Mouse (Mus musculus) erythroblast, embryonic 14.5 days (primary cell): Measurements from ENCODE around the gene Tiam1. TPM values are rescaled to one million over a fixed set of nuclear protein-coding genes. Genes with fewer than 3 reads are reported as not detected.

Experiments
- H3K27me3 ChIP-seq: 2 replicates; pipeline ENCODE4 v1.6.1; 2012; ENCODE audit warnings: inconsistent platforms; ENCODE audit not compliant: control insufficient read depth
- H3K36me3 ChIP-seq: 2 replicates; pipeline ENCODE4 v1.6.1; 2012; ENCODE audit warnings: mild to moderate bottlenecking, inconsistent platforms; ENCODE audit not compliant: control insufficient read depth
- H3K4me1 ChIP-seq: 2 replicates; pipeline ENCODE4 v1.6.1; 2012; ENCODE audit warnings: inconsistent platforms; ENCODE audit not compliant: control insufficient read depth
- H3K4me3 ChIP-seq: replicated peaks from 2 replicates; pipeline ENCODE3; 2012; ENCODE audit warnings: moderate library complexity, mild to moderate bottlenecking, inconsistent platforms
- H3K9me3 ChIP-seq: 2 replicates; pipeline ENCODE4 v1.6.1; 2012; ENCODE audit warnings: low read length, inconsistent platforms, mixed read lengths; ENCODE audit not compliant: control insufficient read depth
- GATA1 ChIP-seq: IDR thresholded peaks from 2 replicates; pipeline ENCODE4 v1.6.1; 2012; ENCODE audit warnings: low read length, inconsistent platforms, mixed read lengths
- TAL1 ChIP-seq: IDR thresholded peaks from 3 replicates; pipeline ENCODE4 v1.6.1; 2012; ENCODE audit warnings: low read length, inconsistent platforms, mixed read lengths
- polyA plus RNA-seq: library from polyadenylated mRNA; stranded (reverse); fragments of >175 nt; gene quantifications from 2 replicates; pipeline ENCODE4 v1.2.3, GENCODE M21; 2012

Gene Tiam1
- polyA plus RNA-seq, 1 experiment = 0.89 TPM

GRCm38 (mm10) chr16:89882477-89883234, 260.9 kb downstream of the Tiam1 start:
- H3K27me3 ChIP-seq = no peaks in the 10 kb centered on the region
- no peaks in the 10 kb centered on the region for H3K36me3 ChIP-seq
- TF ChIP-seq GATA1 = no peak
- no peak for TF ChIP-seq TAL1
- H3K9me3 ChIP-seq = no peaks in the 10 kb centered on the region
- no peaks in the 10 kb centered on the region for H3K4me1 ChIP-seq
- H3K4me3 ChIP-seq = no peak overlapping the region

GRCm38 (mm10) chr16:89877206-89877605, 266.4 kb downstream of the Tiam1 start:
- TF ChIP-seq TAL1 (no peak), GATA1 (no peak)
- H3K27me3 ChIP-seq = no peaks in the 10 kb centered on the region
- H3K9me3 ChIP-seq = no peaks in the 10 kb centered on the region
- H3K4me3 ChIP-seq = no peak overlapping the region
- peaks cover 3% of the 10 kb centered on the region; the same call in 1 of the 2 replicates for H3K4me1 ChIP-seq
- no peaks in the 10 kb centered on the region for H3K36me3 ChIP-seq

GRCm38 (mm10) chr16:89876079-89876478, 267.5 kb downstream of the Tiam1 start:
- Histone ChIP-seq H3K4me3 (no peak overlapping the region), H3K4me1 (peaks cover 11% of the 10 kb centered on the region), H3K27me3 (no peaks in the 10 kb centered on the region), H3K36me3 (no peaks in the 10 kb centered on the region), H3K9me3 (no peaks in the 10 kb centered on the region)
- TF ChIP-seq TAL1 = no peak
- TF ChIP-seq GATA1 = no peak

- Histone ChIP-seq H3K9me3 (no peaks in the 10 kb centered on the region), H3K27me3 (no peaks in the 10 kb centered on the region), H3K4me1 (peaks cover 13% of the 10 kb centered on the region), H3K36me3 (no peaks in the 10 kb centered on the region), H3K4me3 (no peak overlapping the region)
- no peak for TF ChIP-seq TAL1
- TF ChIP-seq GATA1 = no peak
Measured at GRCm38 (mm10) chr16:89874012-89874704, 269.4 kb downstream of the Tiam1 start.

- H3K36me3 ChIP-seq = no peaks in the 10 kb centered on the region
- H3K4me1 ChIP-seq = peaks cover 13% of the 10 kb centered on the region
Measured at GRCm38 (mm10) chr16:89872011-89872942, 271.3 kb downstream of the Tiam1 start.

GRCm38 (mm10) chr16:89871382-89871781, 272.2 kb downstream of the Tiam1 start:
- H3K4me3 ChIP-seq = no peak overlapping the region
- TF ChIP-seq TAL1 = no peak
- peaks cover 13% of the 10 kb centered on the region for H3K4me1 ChIP-seq
- H3K9me3 ChIP-seq = no peaks in the 10 kb centered on the region
- H3K36me3 ChIP-seq = no peaks in the 10 kb centered on the region
- no peaks in the 10 kb centered on the region for H3K27me3 ChIP-seq

More at GRCm38 (mm10) chr16:89872011-89872942, 271.3 kb downstream of the Tiam1 start:
- no peak overlapping the region for H3K4me3 ChIP-seq
- TF ChIP-seq GATA1 (no peak), TAL1 (no peak)
- H3K9me3 ChIP-seq = no peaks in the 10 kb centered on the region
- H3K27me3 ChIP-seq = no peaks in the 10 kb centered on the region

GRCm38 (mm10) chr16:89870059-89870458, 273.5 kb downstream of the Tiam1 start:
- TF ChIP-seq GATA1 (no peak), TAL1 (no peak)
- peaks cover 13% of the 10 kb centered on the region for H3K4me1 ChIP-seq
- H3K36me3 ChIP-seq = no peaks in the 10 kb centered on the region
- H3K9me3 ChIP-seq = no peaks in the 10 kb centered on the region
- no peak overlapping the region for H3K4me3 ChIP-seq
- H3K27me3 ChIP-seq = no peaks in the 10 kb centered on the region

GRCm38 (mm10) chr16:89868502-89868901, 275.1 kb downstream of the Tiam1 start:
- Histone ChIP-seq H3K27me3 (no peaks in the 10 kb centered on the region), H3K36me3 (no peaks in the 10 kb centered on the region), H3K4me3 (no peak overlapping the region), H3K4me1 (peaks cover 13% of the 10 kb centered on the region), H3K9me3 (no peaks in the 10 kb centered on the region)
- TF ChIP-seq TAL1 = no peak

- Histone ChIP-seq H3K27me3 (no peaks in the 10 kb centered on the region), H3K9me3 (no peaks in the 10 kb centered on the region), H3K4me3 (no peak overlapping the region), H3K36me3 (no peaks in the 10 kb centered on the region), H3K4me1 (peaks cover 11% of the 10 kb centered on the region)
- TF ChIP-seq TAL1 = no peak
- TF ChIP-seq GATA1 = no peak
Measured at GRCm38 (mm10) chr16:89867212-89867829, 276.2 kb downstream of the Tiam1 start.
